Mouse (Mus musculus) v-Abl transformed pro-B cells (cell line): ENCODE data around the gene Gng7.

Experiments
- in situ Hi-C, 2 experiments: fragments of 400-800 bp; cut with MboI; formaldehyde crosslinking; loops; one replicate each; pipeline ENCODE4 v1.15.1; 2025; ENCODE audit not compliant: unreplicated experiment in 2 of 2

The Gng7 gene

DNA sequence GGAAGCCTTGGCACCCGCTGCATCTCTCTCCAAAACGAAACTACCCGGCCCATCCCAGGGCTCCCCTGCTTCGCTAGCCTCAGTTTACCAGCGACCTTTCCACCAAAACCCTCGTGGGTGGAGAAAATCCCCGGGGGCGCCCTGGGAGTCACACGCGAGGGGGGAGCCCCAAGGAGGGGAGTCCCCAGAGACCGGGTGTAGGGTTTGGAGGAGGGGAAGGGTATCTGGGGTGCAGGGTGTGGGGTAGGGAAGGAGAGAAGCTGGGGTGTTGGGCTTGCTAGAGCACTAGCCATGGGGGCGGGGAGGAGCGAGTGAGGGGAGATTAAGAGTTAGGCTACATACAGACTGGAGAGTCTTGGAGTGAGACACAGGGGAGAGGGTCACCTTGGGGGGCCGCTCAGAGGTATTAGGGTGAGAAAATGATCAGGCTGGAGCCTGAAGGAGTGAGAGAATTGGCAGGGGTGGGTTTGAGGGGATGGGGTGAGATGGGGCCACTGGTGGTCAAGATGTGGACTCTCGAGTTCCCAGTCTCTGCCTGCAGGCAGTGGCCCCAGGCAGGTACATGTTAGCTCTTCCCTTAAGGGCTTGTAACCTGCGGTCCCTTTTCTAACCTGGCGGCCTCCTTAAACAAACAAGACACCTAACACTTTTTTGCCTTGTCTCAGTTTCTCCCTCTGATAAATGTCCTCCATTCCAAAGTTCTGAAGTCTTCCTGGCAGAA, 81.9 kb downstream of the Gng7 start:
- in situ Hi-C loops: no loop called here

DNA sequence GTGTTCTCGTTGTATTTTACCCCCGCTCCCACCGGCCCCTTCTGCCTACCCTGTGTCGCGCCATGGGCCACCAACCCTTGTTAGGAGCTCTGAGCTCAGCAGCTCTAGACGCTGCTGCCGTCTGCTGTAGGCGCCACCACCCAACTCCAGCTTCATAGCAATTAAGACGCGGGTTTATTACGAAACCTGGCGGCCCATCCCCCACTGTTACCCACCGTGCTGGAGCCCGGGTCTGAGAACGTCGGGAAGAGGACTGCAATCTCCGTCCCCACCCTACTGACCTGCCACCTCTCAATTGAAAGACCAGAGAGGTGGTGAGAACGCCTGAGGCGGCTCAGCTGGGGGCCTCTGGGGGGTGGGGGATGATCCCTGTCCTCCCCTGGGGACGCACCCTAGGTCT, 82.5 kb downstream of the Gng7 start:
- in situ Hi-C loops: no loop called here

DNA sequence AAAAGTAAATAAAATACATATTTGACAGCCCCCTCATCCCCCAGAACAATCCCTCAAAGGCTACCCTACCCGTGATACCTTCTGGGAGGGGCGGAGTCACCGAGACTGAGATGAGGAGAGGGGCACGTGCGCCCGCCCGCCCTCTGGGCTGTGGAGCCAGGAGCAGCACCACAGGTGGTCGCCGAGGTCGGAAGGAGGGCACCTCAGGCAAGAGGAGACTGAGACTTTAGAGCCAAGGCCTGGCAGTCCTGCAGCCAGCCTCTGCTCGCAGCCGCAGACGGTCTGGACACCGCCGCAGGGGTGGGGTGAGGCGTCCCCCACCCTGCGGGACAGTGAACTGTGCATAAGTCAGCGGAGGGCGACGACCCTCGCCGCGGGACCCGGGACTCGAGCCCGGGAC, 83.0 kb downstream of the Gng7 start:
- in situ Hi-C loops: no loop called here

DNA sequence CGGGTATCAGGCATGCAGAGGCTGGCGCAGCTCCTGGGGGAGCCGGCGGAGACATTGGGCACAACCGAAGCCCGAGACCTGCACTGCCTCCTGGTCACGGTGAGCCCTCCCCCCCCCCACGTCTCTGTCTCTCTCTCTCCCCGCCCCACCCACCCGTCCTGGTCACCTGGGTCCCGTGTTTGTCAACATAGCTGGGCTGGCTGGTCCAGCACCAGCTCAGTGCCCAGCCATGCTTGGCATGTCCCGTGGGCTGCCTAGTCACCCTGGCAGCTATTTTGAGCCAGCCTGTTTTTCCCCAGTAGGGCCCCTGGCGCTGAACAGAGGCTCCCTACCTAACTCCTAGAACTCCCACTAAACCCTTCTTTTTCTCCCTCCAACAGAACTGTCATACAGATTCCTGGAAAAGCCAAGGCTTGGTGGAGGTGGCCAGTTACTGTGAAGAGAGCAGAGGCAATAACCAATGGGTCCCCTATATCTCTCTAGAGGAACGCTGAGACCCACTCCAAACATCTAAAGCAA, 83.5 kb downstream of the Gng7 start:
- in situ Hi-C loops: no loop called here

DNA sequence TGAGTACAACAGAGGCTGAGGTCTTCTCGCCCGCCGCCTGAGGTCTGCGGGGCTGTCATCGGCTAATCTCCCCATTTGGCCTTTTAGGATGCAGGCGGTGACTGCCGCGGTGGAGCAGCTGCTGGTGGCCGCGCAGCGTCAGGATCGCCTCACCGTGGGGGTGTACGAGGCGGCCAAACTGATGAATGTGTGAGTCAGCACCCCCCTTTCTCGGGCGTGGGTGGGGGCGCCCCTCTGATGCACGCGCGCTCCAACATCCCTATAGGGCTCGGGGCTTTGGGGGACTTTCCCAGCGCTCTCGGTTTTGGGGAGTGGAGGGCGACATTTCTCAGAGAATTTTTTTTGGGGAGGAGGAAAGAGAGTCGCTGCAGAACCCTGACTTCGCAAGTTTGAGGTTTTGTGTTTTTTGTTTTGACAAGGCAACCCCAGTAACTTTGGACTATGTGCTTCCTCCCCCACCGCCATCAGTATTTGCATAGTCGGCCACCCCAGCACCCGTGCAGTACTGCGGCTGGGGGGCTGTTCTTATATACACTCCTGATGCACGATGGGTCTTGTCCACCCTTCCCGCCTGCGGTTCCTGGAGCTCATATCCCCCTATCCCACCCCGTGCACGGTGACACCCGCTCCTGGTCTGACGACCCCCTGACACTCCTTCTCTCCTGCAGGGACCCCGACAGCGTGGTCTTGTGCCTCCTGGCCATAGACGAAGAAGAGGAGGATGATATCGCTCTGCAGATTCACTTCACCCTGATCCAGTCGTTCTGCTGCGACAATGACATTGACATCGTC, 84.2 kb downstream of the Gng7 start:
- in situ Hi-C loops: no loop called here

DNA sequence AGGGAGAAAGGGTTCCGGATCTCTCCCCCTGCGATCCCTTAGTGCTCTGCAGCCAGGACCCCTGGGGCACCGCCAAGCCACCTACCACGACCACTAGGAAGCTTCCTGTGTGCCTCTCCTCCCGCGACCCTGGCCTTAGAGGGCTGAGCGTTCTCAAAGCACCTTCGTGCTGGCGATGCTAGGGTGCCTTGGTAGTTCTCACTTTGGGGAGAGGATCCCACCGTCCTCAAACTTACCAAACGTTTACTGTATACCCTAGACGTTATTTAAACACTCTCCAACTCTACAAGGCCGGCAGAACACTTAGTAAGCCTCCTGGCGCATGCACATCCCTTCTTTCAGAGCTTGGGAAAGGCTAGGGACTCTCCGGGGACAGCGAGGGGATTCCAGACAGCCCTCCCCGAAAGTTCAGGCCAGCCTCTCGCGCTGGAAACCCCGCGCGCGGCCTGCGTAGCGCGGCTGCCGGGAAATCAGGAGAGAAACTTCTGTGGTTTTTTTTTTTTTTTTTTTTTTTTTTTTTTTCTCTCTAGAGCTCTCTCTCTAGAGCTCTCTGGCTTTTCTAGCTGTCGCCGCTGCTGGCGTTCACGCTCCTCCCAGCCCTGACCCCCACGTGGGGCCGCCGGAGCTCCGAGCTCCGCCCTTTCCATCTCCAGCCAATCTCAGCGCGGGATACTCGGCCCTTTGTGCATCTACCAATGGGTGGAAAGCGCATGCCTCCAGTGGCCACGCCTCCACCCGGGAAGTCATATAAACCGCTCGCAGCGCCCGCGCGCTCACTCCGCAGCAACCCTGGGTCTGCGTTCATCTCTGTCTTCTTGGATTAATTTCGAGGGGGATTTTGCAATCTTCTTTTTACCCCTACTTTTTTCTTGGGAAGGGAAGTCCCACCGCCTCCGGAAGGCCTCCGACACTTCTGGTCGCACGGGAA, 85.2 kb downstream of the Gng7 start, which contains the start of gene Gadd45b:
Gene Gadd45b (plus strand): TSS at position 775 of the 928 bp plus-strand sequence.
- in situ Hi-C loops: loop anchor here (5.0 to 10.0 kb wide), 5 partner anchors 33 to 245 kb away; partner anchors contain the start of gene Eef2 (in 1 of the 2)

DNA sequence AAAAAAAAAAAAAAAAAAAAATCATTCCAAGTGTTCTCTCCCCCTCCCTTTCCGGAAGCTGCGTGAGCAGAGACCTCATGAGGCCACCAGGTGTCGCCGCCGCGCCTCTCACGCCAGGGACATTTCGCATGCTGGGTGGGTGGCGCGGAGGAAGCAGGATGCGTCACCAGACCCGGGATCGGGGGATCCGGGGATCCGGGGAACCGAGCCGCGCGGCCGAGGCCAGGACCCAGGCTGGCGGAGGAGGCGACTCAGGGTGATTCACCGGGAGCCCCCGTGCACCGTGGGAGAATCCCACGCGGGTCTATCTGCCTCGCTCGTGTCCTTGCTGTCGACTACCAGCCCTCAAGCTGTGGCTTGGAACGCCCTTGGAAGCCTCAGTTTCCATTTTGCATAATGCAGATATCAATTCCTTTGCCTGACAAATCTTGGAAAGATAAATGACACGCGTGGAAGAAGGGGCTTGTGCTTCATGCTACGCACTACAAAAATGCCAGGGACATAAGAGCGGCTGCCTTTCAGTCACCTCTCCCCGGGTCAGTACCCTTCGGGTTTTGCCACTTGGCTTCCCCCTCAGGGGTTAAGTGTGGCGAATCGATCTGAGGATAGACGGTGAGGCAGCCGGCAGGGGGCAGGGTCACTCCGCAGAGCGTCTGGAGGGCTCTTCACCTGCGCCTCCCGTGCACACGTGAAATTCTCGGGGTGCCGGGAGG, 86.0 kb downstream of the Gng7 start:
- in situ Hi-C loops: loop anchor here (5.0 to 10.0 kb wide), 5 partner anchors 34 to 246 kb away; partner anchors contain the start of gene Eef2 (in 1 of the 2)

DNA sequence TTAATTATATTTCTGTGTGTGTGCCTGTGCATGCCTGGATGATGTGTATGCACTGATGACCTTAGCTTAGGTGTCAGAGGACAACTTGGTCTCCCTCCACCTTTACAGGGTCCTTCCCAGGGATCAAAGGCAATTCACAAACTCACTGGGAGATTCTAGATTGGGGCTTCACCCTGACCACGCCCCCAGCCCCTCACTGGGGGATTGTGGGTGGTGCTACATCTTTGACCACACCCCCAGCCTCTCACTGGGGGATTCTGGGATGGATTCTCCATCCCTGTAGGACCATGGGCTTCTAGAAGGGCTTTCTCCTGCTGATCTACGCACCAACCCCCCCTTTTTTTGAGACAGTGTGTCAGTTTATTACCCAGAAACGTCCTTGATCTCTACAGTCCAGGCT, 89.3 kb downstream of the Gng7 start:
- in situ Hi-C loops: loop anchor here (5.0 to 10.0 kb wide), 5 partner anchors 37 to 249 kb away; partner anchors contain the start of gene Eef2 (in 1 of the 2)

DNA sequence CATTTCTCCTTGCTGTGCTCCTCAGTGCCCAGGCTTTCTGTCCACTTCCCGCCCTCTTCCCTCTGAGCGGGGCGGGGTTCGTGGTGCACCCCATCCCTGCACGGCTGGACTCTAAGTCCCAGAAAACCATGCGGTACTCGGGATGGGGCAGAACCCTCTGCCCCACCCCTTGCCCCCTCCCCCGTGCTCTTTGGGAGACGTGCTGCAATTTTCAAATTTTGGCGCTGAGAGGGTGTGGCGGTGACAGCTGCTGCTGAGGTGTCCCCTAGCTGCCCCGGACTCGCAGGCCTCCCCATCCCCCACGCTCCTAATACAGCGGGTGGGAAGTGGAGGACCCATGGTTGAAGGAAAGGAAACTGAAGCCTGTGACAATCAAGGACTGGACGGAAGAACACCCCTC, 92.8 kb downstream of the Gng7 start:
- in situ Hi-C loops: loop anchor here in 1 of 2 experiments (10.0 kb wide), 1 partner anchor 253 kb away; the partner anchor contains the start of gene Eef2

DNA sequence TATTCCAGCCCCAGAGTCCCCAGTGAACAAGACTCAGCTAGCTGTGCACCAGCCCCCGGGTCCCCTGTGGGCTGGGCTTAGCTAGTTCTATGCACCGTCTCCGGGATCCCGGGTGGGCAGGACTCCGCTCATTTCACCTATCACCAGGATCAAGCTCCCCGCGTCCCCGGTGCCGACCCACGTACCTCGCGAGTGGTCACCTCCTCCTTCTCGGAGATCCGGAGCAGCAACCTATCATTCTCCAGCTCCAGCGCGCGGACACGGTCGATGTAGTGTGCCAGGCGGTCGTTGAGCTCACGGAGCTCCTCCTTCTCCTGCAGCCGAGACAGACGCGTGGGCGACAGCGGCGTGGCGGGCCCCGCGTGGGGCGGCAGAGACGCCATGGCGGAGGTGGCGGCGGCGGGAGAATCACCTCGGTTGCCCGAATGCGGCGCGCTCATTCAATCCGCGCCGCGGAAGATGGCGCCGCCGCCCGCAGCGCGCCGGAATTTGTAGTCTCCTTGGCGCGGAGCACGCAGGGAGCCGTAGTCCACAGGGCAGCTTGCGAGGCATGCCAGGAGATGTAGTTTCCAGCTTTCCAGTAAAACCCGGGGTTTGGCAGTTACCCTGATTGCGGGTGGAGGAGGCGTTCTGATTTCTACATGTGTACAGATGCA, 96.8 kb downstream of the Gng7 start, which contains the start of gene Lmnb2:
Gene Lmnb2 (minus strand): TSS at position 467 of the 656 bp plus-strand sequence.
- in situ Hi-C loops: no loop called here

DNA sequence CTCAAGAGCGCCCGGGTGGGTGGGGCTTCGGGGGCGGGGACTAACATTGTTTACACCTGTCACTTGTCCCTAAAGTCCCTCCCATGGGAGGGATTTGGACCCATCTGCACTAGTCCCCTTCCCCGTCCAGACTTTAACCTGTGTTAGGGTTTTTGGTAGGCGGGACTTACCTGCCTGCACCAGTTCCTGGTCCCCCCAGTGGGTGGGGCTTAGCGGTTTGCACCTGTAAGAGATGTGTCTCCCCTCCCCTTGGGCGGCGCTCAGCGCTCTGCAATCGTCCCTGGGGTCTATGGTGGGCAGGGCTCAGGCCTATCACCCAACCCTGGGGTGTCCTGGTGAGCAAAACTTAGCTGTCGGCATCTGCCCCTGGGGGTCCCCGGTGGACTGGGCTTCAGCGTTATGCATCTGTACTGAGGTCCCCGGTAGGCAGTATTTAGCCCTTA, 97.4 kb downstream of the Gng7 start:
- in situ Hi-C loops: no loop called here

DNA sequence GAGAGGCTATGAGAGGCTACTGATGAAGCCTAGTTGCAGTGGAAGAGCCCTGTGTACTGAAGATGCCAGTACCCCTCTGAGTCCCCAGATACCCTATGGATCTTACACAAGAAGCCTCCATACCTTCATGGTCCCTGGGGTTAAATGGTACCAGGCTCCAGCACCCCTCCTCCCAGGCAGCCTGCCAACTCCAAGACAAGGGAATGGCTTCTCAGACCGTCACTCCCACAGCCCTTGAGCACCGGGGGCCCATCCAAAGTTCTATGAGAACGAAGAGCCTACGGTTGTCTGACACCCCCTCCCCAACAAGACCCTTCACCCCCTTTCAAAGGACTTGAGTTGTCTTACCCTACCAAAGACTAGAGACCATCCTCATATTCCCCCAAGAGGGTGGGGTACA, 99.0 kb downstream of the Gng7 start:
- in situ Hi-C loops: no loop called here

DNA sequence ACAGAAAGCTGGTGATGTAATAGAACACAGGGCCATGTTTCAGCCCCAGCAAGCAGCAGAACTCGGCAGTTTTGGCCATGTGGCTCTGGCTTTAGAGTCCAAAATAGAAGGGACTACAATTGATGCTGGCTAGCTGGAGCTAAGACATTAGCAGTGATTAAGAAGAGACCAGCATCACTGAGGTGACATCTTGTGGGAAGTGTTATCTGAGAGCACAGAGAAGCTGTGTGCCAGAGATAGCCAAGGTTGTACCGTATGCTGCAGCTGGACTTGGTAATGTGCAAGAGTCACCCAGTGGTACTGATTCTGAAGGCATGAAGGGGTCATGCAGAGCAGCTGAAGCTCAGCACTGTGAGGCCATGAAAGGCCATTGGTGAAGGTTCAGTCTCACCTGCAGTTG, 99.5 kb downstream of the Gng7 start:
- in situ Hi-C loops: no loop called here

DNA sequence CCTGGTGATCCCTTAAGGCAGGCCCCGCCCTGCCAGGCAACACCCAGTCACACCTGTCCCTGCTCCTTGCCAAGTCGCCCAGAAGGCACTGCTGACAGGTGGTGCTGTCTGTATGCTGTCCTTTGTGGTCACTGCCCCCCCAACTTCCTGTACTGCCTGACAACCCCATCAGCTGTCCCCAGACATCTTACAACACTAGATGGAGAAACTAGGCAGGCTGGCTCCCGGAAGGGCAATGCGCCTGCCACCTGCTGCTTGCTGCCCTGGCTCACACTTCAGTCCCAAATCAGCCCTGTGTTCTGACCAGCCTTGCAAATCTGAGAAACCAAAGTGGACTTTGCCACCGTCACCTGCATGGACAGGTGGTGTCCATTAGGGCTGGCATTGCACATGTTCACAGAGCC, 100.5 kb downstream of the Gng7 start:
- in situ Hi-C loops: no loop called here

DNA sequence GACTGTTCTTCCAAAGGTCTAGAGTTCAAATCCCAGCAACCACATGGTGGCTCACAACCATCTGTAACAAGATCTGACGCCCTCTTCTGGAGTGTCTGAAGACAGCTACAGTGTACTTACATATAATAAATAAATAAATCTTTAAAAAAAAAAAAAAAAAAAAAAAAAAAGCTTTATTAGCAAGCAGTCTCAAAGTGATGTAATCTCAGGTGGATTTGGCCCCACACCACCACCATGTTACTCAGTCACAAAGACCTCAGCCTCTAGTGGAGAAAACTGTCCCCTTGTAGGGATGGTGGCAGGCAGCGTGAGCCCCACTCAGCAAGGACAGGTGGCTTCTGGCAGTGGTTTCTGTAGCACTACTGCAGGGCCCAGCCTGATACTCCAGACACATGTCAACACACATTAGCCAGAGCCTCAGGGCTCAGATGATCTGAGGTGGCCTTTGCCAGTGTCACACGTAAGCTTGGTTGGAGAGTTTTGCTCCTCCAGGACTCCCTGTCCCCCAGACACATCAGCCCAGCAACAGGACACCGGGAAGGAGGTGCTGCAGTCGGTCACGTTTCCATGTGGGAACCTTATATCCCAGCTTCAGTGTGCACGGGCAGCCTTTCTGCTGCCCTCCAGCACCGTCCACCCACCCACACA, 101.3 kb downstream of the Gng7 start:
- in situ Hi-C loops: no loop called here

DNA sequence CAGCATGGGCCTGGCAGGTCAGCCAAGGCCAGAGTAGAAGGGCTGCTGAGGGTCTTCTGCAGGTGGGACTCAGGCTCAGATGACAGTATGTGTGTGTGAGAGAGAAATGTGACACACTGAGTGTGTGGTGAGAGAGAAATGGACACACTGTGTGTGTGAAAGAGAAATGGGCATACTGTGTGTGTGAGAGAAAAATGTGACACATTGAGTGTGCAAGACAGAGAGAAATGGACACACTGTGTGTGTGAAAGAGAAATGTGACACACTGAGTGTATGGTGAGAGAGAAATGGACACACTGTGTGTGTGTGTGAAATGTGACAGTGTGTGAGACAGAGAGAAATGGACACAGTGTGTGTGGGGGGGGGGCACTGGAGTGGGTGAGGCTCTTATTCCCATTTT, 102.9 kb downstream of the Gng7 start:
- in situ Hi-C loops: no loop called here

DNA sequence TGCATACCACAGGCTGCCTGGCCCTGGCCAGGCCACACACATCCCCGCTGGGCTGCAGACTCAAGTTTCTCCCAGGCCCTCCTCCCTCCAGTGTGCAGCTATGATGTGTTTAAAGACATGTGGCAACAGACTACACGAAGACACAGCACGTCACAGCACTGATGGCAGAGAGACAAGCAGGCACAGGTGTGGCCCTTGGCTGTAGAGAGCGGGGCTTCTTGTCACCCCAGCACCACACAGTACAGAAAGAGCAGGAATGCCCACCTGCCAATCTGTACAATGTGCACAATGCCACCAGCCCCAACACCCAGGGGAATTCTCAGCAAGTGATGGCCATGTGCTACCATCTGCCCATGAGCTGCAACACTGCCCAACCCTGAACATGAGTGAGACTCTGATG, 103.4 kb downstream of the Gng7 start:
- in situ Hi-C loops: no loop called here

DNA sequence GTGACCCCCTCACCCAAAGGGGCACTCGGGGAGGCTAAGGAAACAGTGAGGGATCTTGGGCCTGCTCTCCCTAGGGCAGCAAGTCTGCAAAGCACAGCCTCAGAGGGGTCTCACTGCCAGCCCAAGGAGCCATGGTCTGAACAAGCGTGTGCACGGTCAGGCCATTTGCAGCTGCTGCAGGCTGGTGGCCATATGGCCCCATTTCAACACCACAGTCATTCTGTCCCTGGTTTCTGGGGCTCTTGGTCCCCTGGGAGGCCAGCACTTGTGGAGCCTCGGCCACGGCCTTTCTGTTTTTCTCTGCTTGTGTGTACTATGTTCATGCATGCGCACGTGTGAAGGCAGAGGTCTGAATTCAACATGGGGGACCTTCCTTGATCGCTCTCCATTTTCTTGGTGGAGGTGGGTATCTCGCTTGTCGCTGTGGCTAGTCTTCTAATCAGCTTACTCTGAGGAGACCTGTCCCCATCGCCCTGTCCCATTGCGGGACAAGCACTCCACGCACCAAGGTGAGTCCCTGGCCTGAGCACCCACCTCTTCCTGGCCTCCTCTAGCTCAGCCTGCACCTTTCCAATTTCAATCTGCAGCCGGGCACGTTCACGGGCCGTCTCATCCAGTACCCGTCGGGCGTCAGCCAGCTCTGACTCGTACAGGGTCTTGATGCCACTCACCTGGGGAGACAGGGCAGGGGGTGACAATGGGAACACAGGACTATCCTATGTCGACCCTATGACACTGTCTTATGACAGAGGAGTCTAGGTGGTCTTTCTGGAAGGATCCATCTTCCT, 105.2 kb downstream of the Gng7 start:
- in situ Hi-C loops: no loop called here
